Mouse (Mus musculus): Measurements from ENCODE around the gene Foxp1.

The Foxp1 gene

GRCm38 (mm10) chr6:99035459-99036375, 486.8 kb downstream of the Foxp1 start:
- no peak for DNase-seq

GRCm38 (mm10) chr6:99033062-99033461, 489.5 kb downstream of the Foxp1 start:
- DNase-seq: peak; percentile 46 to 52

GRCm38 (mm10) chr6:99031321-99031903, 491.1 kb downstream of the Foxp1 start:
- DNase-seq: no peak

GRCm38 (mm10) chr6:99030251-99030650, 492.3 kb downstream of the Foxp1 start:
- no peak for DNase-seq

- no peak for DNase-seq
These were observed 493.1 kb downstream of the Foxp1 start for GRCm38 (mm10) chr6:99029438-99029837.

GRCm38 (mm10) chr6:99028989-99029305, 493.6 kb downstream of the Foxp1 start:
- no peak for DNase-seq

GRCm38 (mm10) chr6:99028161-99028988, 494.1 kb downstream of the Foxp1 start:
- DNase-seq: peak; percentile 71 to 79

- DNase-seq: no peak
These were observed 494.9 kb downstream of the Foxp1 start for GRCm38 (mm10) chr6:99027542-99028160.

- no peak for DNase-seq
These were observed 495.6 kb downstream of the Foxp1 start for GRCm38 (mm10) chr6:99026635-99027541.

- DNase-seq: no peak
These were observed 496.5 kb downstream of the Foxp1 start for GRCm38 (mm10) chr6:99026040-99026439.

GRCm38 (mm10) chr6:99024588-99024987, 497.9 kb downstream of the Foxp1 start:
- DNase-seq: no peak

GRCm38 (mm10) chr6:99020570-99021444, 501.7 kb downstream of the Foxp1 start:
- no peak for DNase-seq

GRCm38 (mm10) chr6:99019716-99020115, 502.8 kb downstream of the Foxp1 start:
- DNase-seq: no peak

- peak; percentile 31 to 53 for DNase-seq
These were observed 503.3 kb downstream of the Foxp1 start for GRCm38 (mm10) chr6:99019266-99019665.

GRCm38 (mm10) chr6:99013866-99014502, 508.5 kb downstream of the Foxp1 start:
- no peak for DNase-seq

GRCm38 (mm10) chr6:99013119-99013865, 509.2 kb downstream of the Foxp1 start:
- DNase-seq: no peak

GRCm38 (mm10) chr6:99011895-99012584, 510.5 kb downstream of the Foxp1 start:
- DNase-seq: no peak

- DNase-seq: no peak
These were observed 512.8 kb downstream of the Foxp1 start for GRCm38 (mm10) chr6:99009771-99010170.

- no peak for DNase-seq
These were observed 514.0 kb downstream of the Foxp1 start for GRCm38 (mm10) chr6:99008565-99008964.

Measured in kidney, postnatal 4 days (tissue).